Mouse (Mus musculus): ENCODE data around the gene Ssbp4. TPM values are rescaled to one million over a fixed set of nuclear protein-coding genes. Genes with fewer than 3 reads are reported as not detected.

Ssbp4 gene
- polyA plus RNA-seq, 1 experiment: 106 TPM

DNA sequence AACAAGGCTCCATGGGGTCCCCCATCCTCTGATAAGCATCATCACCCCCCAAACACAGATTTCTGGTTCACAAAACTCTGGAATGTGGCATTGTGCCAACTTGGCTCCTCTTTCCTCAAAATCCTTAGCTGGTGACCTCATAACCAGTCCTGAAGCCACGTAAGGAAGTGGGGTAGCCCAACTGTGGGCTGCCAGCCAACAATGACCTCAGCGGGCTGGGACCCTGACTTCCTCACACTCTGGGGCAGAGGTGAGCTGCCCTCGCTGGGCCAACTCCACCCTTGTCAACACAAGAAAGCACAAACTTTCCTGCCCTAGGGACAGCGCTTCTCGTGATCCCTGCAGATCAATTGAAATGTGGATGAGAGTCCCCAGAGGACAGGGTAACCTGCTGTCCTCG lies 25.4 kb upstream of the Ssbp4 start:
- Histone ChIP-seq H3K4me3 (ENCODE audit: insufficient read depth, low read length) (no peak overlapping the region), H3K27ac (ENCODE audit: insufficient read depth, low read depth, low read length) (peak overlapping the region; percentile 96), H3K4me1 (ENCODE audit: control insufficient read depth, insufficient read depth, low read length) (peaks cover 49% of the 10 kb centered on the region)
- TF ChIP-seq POLR2A (IDR thresholded peaks at IDR 0.05; ENCODE audit: borderline replicate concordance, low read depth, low read length) (no peak), CTCF (IDR thresholded peaks at IDR 0.05; ENCODE audit: low read depth, low read length) (no peak)

DNA sequence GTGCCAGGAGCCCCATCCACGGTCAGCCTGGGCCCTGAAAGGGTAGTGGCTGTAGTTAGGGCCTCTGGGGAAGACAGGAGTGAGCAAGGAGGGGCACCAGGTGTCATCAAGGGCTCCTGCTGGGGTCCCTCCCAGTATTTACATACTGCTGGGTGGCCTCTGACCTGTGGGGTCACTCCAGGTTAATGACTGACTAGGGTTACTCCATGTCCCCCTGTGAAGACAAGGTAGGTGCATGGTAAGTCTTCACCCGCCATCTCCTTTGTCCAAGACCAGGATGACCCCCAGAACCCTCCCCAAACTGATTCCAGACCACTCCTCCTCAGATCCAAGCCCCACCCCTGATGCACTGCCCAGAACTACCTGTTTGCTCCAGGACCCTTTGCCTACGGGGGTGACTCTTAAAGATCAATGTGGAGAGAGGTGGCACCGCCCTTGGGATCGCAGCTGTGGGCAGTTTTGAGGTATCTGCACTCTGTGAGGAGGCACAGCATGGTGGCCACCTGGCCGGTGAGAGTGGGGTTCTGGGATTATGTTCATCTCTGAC lies 23.7 kb upstream of the Ssbp4 start, which contains the start of gene Gdf15:
Gdf15 (minus strand) TSS at position 111 of the 547 bp plus-strand sequence.
- TF ChIP-seq POLR2A (IDR thresholded peaks at IDR 0.05; ENCODE audit: borderline replicate concordance, low read depth, low read length): no peak
- no peak for TF ChIP-seq CTCF (IDR thresholded peaks at IDR 0.05; ENCODE audit: low read depth, low read length)
- Histone ChIP-seq H3K27ac (ENCODE audit: insufficient read depth, low read depth, low read length) (peak within 1 kb of the TSS; percentile 83), H3K4me1 (ENCODE audit: control insufficient read depth, insufficient read depth, low read length) (peaks cover 49% of the 10 kb centered on the region), H3K4me3 (ENCODE audit: insufficient read depth, low read length) (peak within 1 kb of the TSS; percentile 79)

DNA sequence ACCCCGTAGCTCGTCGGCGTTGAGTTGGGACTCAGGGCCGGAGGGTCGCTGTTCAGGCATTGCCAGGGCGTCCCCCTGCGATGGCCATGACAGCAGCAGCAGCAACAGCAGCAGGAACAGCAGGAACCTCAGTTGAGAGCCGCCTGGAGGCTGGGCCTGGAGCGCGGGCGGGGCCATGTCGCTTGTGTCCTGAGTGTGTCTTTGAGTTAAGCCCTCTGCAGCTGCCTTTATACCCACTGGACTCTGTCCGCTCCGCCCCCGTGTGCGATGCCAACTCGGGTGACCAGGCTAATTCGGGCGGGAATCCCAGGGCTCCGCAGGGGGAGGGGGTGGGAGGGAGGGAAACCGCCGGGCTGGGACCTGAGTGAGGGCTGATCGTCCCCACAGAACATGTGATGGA lies 22.8 kb upstream of the Ssbp4 start:
- peak overlapping the region; percentile 83 for H3K27ac ChIP-seq (ENCODE audit: insufficient read depth, low read depth, low read length)
- peaks cover 53% of the 10 kb centered on the region for H3K4me1 ChIP-seq (ENCODE audit: control insufficient read depth, insufficient read depth, low read length)

DNA sequence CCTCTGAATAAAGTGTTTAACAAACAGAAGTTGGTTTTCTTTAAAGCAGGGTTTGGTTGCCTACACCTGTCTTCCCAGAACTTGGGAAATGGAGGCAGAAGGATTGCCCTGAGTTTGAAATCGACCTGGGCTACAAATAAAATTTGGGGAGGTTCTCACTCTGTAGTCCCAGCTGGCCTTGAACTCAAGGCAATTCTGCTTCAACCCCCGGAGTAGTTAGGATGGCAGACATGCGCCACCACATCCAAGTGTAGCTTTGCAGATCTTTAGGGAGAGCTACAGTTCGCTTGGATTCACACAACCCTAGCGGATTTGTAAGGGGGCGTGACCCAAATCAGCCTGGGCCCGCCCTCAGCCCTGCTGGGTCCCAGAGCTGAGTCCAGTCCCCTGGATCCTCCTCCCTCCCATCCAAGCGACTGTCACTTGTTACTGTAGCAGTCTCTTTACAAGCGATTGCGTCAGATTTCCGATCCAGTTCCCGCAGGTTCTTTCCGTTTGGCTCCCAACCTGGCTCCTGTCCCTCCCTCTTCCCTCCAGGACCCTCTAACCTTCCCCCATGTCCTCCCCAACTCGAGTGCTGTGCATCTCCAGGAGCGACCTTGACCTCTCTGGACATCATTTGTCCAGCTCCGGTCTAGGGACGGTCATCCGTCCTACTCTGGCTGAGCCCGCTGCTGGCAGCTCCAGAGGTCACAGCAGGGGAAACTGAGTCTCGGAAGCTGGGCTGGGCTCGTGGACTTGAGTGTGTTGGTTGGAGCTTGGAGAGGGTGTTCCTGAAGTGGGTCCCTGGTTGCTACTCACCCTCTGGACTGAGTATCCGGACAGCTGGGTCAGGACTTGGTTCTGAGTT lies 22.1 kb upstream of the Ssbp4 start:
- Histone ChIP-seq H3K27ac (ENCODE audit: insufficient read depth, low read depth, low read length) (peak overlapping the region; percentile 83), H3K4me3 (ENCODE audit: insufficient read depth, low read length) (peak overlapping the region; percentile 79), H3K4me1 (ENCODE audit: control insufficient read depth, insufficient read depth, low read length) (peaks cover 54% of the 10 kb centered on the region)
- TF ChIP-seq CTCF (IDR thresholded peaks at IDR 0.05; ENCODE audit: low read depth, low read length) (no peak; the same call in 1 of the 2 replicates), POLR2A (IDR thresholded peaks at IDR 0.05; ENCODE audit: borderline replicate concordance, low read depth, low read length) (no peak; the same call in 1 of the 2 replicates)

More for the DNA sequence above, 22.8 kb upstream of the Ssbp4 start:
- TF ChIP-seq POLR2A (IDR thresholded peaks at IDR 0.05; ENCODE audit: borderline replicate concordance, low read depth, low read length): peak; percentile 96; the same call in 1 of the 2 replicates
- TF ChIP-seq CTCF (IDR thresholded peaks at IDR 0.05; ENCODE audit: low read depth, low read length): no peak
- peak overlapping the region; percentile 79 for H3K4me3 ChIP-seq (ENCODE audit: insufficient read depth, low read length)

DNA sequence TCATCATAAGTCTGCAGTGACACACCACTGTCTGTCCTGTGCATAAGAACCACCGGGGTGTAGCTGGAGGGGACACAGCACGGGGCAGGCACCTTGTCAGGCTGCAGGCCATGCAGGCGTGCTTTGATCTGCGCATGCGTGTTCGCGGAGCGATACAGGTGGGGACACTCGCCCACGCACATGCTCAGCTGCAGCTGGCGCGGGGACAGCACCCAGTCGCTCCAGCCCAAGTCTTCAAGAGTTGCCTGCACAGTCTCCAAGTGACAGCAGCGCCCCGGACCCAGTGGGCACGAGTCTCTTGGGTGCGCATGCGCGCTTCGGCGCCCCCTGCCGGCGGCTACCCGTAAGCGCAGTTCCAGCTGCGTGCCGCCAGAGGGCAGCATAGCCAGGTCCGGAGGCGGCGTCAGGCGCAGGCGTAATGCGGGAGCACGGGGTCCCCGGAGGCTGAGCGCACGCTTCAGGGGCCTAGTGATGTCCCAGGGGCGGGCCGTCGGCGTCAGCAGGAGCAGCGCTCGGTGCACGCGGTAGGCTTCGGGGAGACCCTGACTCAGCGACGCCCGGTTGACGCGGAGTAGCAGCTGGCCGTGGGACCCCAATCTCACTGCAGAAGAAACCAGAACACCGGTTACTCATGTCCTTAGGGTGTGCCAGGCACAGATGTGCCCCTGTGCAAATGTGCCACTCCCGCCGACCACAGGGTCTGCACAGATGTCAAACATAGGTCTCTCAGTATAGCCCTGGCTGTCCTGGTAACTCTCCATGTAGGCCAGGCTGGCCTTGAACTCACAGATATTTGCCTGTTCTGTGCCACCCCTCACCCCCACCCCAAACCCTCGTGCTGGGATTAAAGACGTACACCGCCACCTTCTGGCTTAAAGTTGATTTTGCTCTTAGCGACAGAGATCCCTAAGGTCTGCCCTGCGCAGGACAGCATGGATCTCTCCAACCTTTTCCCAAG lies 21.2 kb upstream of the Ssbp4 start:
- H3K4me1 ChIP-seq (ENCODE audit: control insufficient read depth, insufficient read depth, low read length): peaks cover 48% of the 10 kb centered on the region
- peak overlapping the region; percentile 83 for H3K27ac ChIP-seq (ENCODE audit: insufficient read depth, low read depth, low read length)
- TF ChIP-seq POLR2A (IDR thresholded peaks at IDR 0.05; ENCODE audit: borderline replicate concordance, low read depth, low read length): no peak
- TF ChIP-seq CTCF (IDR thresholded peaks at IDR 0.05; ENCODE audit: low read depth, low read length): peak; percentile 99
- H3K4me3 ChIP-seq (ENCODE audit: insufficient read depth, low read length): peak overlapping the region; percentile 79

DNA sequence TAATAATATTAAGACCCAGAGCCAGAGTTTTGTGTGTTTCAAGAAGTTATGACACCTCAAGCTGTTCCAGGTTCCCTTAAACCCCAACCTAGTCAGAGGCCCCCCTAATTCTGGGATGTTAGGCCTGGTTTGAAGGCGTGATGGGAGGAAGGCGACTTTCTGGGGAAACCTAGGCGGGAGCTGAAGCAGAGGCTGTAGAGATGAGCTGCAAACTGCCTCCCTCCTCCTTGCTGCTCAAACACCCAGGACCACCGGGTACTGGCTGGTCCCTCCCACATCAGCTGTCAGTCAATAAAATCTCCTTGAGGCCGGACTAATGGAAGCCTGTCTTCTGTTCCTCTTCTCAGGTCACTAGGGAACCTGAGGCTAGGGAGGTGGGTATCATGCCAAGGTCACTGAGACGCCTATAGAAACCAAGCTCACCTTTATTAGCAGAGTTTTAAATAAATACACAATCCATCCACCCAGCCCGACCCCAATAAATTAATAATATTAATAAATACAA lies 20.4 kb upstream of the Ssbp4 start:
- H3K4me3 ChIP-seq (ENCODE audit: insufficient read depth, low read length): no peak overlapping the region
- peaks cover 40% of the 10 kb centered on the region for H3K4me1 ChIP-seq (ENCODE audit: control insufficient read depth, insufficient read depth, low read length)
- TF ChIP-seq CTCF (IDR thresholded peaks at IDR 0.05; ENCODE audit: low read depth, low read length) (no peak), POLR2A (IDR thresholded peaks at IDR 0.05; ENCODE audit: borderline replicate concordance, low read depth, low read length) (no peak)
- H3K27ac ChIP-seq (ENCODE audit: insufficient read depth, low read depth, low read length): no peak overlapping the region

DNA sequence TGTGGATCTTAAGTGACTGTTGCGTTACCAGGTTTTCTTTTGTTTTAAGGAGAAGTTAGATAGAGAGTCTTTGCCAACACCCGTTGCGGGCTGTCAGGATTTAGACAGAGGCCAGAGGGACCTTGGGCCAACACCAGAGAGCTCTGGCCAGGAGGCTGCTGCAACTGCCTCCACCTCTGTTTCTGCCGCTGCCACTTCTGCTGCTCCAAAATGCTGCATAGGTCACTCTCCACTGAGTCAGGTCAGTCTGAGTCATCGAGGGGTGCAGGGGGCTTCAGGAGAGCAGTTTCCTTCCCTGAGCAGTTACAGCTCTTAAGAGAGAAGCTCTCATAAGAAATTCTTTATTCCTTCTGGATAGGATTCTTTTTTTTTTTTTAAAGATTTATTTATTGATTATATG lies 18.4 kb upstream of the Ssbp4 start:
- peaks cover 20% of the 10 kb centered on the region for H3K4me1 ChIP-seq (ENCODE audit: control insufficient read depth, insufficient read depth, low read length)
- no peak overlapping the region for H3K4me3 ChIP-seq (ENCODE audit: insufficient read depth, low read length)
- H3K27ac ChIP-seq (ENCODE audit: insufficient read depth, low read depth, low read length): 0 out of 2 replicates have a peak overlapping the region, but pooled peaks have one; percentile 6
- TF ChIP-seq CTCF (IDR thresholded peaks at IDR 0.05; ENCODE audit: low read depth, low read length): no peak
- TF ChIP-seq POLR2A (IDR thresholded peaks at IDR 0.05; ENCODE audit: borderline replicate concordance, low read depth, low read length): no peak

DNA sequence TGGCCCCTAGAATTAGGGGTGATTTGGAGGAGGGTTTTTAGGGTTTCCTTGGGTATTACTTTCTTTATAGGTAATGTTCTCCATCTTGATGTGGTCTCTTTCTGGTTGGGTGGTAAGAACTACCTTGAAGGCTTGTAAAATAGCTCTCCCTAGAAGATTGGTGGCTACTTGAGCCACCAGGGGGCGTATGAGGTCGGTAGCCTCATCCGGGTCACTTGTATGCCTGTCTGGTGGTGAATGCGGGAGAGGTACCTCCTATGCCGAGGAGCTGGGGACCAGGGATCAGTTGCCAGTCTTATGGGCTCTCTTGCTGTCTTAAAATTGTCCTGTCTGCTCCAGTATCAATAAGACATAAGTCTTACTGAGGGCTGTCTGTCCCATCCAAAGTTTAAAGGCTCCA lies 16.4 kb upstream of the Ssbp4 start:
- no peak overlapping the region for H3K27ac ChIP-seq (ENCODE audit: insufficient read depth, low read depth, low read length)
- no peak overlapping the region for H3K4me3 ChIP-seq (ENCODE audit: insufficient read depth, low read length)
- TF ChIP-seq CTCF (IDR thresholded peaks at IDR 0.05; ENCODE audit: low read depth, low read length) (no peak), POLR2A (IDR thresholded peaks at IDR 0.05; ENCODE audit: borderline replicate concordance, low read depth, low read length) (no peak)
- peaks cover 23% of the 10 kb centered on the region for H3K4me1 ChIP-seq (ENCODE audit: control insufficient read depth, insufficient read depth, low read length)

DNA sequence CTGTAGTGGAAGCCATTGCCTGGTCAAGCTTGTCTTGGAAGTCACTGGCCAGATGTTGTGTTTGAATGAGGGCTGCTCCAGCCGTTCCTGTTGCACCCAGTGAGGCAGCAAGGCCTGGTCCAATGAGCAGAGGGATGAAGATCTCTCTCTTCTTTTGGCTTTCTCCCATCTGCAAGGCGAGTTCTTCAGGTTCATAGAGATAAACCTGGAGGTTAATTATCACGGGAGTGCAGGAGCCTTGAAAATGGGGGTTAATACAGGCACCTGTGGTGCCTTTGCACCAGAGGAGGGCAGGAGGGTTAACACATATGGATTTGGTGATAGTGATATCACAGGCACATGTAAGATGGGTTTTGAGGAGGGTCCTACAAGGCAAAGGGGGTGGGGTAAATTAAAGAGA lies 13.5 kb upstream of the Ssbp4 start:
- TF ChIP-seq CTCF (IDR thresholded peaks at IDR 0.05; ENCODE audit: low read depth, low read length) (no peak), POLR2A (IDR thresholded peaks at IDR 0.05; ENCODE audit: borderline replicate concordance, low read depth, low read length) (no peak)
- Histone ChIP-seq H3K27ac (ENCODE audit: insufficient read depth, low read depth, low read length) (no peak overlapping the region), H3K4me3 (ENCODE audit: insufficient read depth, low read length) (no peak overlapping the region), H3K4me1 (ENCODE audit: control insufficient read depth, insufficient read depth, low read length) (peaks cover 26% of the 10 kb centered on the region)
